Mouse (Mus musculus): ENCODE measurements around the gene Sh3gl1.

GRCm38 (mm10) chr17:56071126-56071525, 34.7 kb upstream of the Sh3gl1 start:
- TF ChIP-seq CTCF (IDR thresholded peaks at IDR 0.05; ENCODE audit: insufficient read depth, low read length) (no peak), POLR2A (IDR thresholded peaks at IDR 0.05; ENCODE audit: borderline replicate concordance, extremely low read depth, low read depth, low read length) (no peak)

Measured in lung, adult 2 months (tissue).